Mouse (Mus musculus) lung, postnatal 0 days (tissue): ENCODE measurements around the gene Fam193a.
A peak's percentile ranks its signal among the peaks of the same experiment; 100 is the strongest.

ENCODE experiments used
- CTCF ChIP-seq: IDR thresholded peaks from 2 replicates; pipeline ENCODE4 v1.5.1; 2016; ENCODE audit warnings: antibody characterized with exemption, mild to moderate bottlenecking
- EP300 ChIP-seq: IDR thresholded peaks from 2 replicates; pipeline ENCODE4 v1.6.1; 2016; ENCODE audit warnings: antibody characterized with exemption, mild to moderate bottlenecking, control low read depth

DNA sequence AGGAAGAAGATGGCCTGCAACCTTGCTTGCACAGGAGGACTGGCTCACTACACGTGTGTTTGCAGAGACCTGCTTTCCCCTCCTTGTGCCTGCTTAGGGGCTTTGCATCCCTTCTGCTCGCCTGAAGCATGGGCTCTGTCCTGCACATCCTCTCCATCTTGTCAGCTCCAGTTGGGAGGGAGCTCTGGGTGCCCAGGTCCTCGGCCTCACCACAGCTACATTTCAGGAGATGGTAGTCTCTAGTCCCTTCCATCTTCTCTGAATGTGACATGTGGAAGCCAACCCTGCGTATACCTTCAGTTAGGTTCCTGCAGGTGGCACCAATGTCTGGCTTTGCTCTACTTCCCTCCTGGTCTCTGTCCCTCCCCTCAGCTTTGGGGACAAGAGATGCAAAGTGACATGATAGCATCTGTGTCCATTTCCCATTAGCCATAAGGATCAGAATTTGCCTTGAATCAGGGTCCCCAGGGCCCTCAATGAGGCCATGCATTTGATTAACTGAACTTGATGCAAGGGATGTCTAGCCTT, 154.3 kb downstream of the Fam193a start:
- TF ChIP-seq CTCF (0 out of 2 replicates have a peak, but pooled peaks have one; percentile 9), EP300 (no peak)
